Mouse (Mus musculus) olfactory bulb, adult 2 months (tissue): ENCODE data around the gene Ada.

Experiments
- CTCF ChIP-seq: fragments of 200-500 bp; IDR thresholded peaks from 2 replicates; pipeline ENCODE4 v1.5.1; 2012; ENCODE audit warnings: low read depth, mild to moderate bottlenecking, low read length, moderate library complexity; ENCODE audit not compliant: insufficient read depth
- POLR2A ChIP-seq: fragments of 200-500 bp; IDR thresholded peaks from 2 replicates; pipeline ENCODE4 v1.6.1; 2012; ENCODE audit warnings: mild to moderate bottlenecking, low read depth, low read length, moderate library complexity; ENCODE audit not compliant: insufficient read depth

DNA sequence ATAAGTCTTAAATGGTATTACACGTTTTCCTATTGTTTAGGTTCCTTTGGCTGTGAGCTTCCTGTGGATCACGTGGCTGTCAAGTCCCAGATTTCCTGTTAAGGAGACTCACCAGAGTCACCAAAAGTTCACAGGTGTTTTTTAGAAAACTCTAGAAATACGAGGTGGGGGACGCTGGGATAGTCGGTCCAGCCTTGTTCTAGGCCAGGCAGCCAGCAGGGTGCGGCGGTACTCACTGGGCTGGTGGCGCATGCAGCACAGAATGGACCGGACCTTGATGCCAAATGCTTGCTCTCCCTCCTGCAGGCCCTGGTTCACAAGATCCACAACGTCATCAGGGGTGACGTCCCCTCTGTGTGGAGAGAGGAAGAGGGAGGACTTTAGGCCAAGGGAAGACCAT is 18.0 kb downstream of the Ada start:
- TF ChIP-seq CTCF = no peak
- TF ChIP-seq POLR2A = no peak
